Mouse (Mus musculus) layer of hippocampus, adult 9-10 months (tissue): Measurements from ENCODE around the gene Mapkap1.
"Not testable (repeated sequence)": the region's sequence is repeated elsewhere in the genome, so short reads cannot be mapped to it uniquely, and the experiment has no call there.

Experiments used
- DNase-seq: peaks from one replicate; pipeline ENCODE4 v3.0.0; 2022; ENCODE audit warnings: low spot score

Mapkap1 gene

GRCm38 (mm10) chr2:34432887-34433286, 26.3 kb downstream of the Mapkap1 start:
- not testable (repeated sequence) for DNase-seq

DNA sequence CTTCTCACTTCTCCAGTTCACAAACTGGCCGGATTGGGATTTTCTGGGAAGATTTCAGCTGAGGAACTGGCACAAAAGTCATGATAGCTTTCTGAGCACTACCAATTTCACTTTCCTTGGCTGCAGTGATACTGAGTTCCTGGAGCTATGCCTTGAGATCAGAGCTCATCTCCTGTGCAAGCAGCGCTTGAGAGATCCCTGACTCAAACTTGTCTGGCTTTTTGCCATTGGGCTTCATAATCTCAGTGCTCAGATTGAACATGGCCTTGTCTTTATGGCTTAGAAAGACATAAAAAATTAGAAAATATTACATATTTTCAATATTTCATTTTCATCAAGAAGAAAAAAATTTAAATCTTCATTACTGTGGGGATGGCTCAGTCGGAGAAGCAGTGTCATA, 29.8 kb downstream of the Mapkap1 start:
- DNase-seq = no peak

DNA sequence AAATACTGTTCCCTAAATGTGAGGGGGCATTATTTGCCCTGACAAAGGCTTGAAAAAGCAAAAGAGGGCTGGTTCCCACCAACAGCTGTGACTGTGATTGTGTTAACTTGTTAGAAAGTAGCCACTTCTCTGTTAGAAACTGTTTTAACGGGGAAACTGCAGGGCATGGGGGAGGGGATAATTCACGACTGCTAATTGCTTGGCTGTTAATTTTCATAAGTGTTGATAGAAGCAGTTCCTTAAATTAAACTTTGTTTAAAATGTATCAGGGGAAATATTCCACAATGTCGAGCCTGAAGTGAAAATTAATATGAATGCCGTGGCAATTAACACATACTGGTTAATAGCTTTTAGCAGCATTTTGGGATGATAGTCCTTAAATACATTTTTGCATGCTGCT, 42.2 kb downstream of the Mapkap1 start:
- DNase-seq = no peak

GRCm38 (mm10) chr2:34462490-34462889, 55.9 kb downstream of the Mapkap1 start:
- no peak for DNase-seq

DNA sequence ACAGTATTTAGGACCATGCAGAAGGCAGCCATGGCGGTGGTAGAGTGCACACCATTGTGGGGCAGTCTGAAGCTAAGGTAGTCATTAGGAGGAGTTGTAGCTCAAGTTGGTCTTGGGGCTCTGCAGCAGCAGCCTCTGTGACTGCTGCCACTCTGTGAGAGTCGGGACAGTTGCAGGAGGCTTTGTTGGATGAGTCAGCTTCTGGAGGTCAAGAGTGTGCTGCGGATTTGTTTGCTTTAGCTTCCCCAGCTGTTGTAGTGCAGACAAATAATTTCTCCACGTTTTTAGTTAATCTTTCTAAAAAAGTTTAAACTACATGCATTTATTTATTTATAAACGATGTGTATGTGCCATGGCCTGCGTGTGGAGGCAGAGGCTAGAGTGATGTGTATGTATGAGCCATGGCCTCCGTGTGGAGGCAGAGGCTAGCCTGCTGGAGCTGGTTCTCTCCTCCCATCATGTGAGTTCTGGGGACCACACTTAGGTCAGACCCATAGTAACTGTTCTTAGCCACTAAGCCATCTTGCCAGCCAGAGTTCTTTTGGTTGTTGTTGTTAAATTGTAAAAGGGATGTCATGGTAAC, 62.1 kb downstream of the Mapkap1 start:
- DNase-seq = no peak

GRCm38 (mm10) chr2:34469324-34469723, 62.8 kb downstream of the Mapkap1 start:
- DNase-seq = no peak

- no peak for DNase-seq
Measured at GRCm38 (mm10) chr2:34473775-34474174, 67.2 kb downstream of the Mapkap1 start.

DNA sequence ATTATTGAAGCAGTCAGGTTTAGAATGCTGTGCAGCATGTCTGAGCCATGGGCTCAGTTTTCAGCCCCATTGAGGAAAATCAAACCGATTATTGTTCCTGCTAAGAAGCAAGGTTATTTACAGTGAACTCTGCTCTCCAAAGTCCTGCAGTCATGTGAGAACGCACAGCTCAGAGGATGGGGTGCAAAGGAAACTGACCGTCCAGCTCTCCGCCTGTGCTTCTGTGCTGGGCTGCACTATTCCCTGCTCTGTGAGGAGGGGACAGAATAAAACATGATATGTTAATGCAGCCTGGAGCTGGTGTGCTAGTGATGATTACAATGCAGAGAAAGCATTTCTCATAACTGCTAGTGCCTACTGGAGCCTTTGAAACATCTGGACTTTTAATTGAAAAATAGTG, 74.8 kb downstream of the Mapkap1 start:
- no peak for DNase-seq

- DNase-seq = no peak
Measured at GRCm38 (mm10) chr2:34482102-34482501, 75.5 kb downstream of the Mapkap1 start.

GRCm38 (mm10) chr2:34482531-34482930, 76.0 kb downstream of the Mapkap1 start:
- no peak for DNase-seq

GRCm38 (mm10) chr2:34487281-34487680, 80.7 kb downstream of the Mapkap1 start:
- no peak for DNase-seq

- no peak for DNase-seq
Measured at GRCm38 (mm10) chr2:34503975-34504730, 97.6 kb downstream of the Mapkap1 start.

GRCm38 (mm10) chr2:34506162-34506561, 99.6 kb downstream of the Mapkap1 start:
- not testable (repeated sequence) for DNase-seq

DNA sequence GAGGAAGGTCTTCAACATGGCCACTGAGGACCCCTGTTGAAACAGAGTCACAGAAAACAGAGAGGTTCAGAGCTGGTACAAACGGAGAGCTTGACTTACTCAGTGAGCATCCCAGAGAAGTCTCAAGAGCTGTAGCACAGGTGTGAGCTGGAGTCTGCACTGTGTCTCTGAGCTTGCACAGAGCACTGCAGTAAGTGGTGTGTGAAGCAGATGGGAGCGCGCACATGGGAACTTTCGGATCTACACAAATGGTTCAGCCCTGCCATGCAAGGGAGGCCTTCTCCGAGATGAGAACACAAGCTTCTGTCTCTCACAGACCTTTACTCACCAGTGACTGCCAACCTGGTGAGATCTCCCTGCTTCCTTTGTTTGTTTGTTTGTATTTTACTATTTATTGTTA, 103.3 kb downstream of the Mapkap1 start:
- no peak for DNase-seq

DNA sequence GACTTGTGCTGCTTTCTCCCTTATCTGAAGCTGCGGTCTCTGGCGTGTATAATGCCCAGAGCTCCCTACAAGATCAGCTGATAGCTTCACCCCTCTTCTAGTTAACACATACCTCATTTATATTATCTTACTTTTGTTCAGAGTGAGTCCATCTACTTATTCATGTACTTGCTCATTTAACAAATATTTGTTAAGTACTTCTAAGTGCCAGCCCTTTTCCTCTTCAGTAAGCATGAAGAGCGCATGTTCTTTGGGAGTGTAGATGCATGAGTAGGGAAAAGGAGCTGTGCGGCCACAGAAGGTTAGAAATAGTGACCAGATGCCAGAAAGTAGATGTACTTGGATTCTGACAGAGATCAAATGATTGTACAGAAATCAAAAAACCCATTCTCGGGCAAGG, 108.7 kb downstream of the Mapkap1 start:
- DNase-seq = no peak

- no peak for DNase-seq
Measured at GRCm38 (mm10) chr2:34518083-34518482, 111.5 kb downstream of the Mapkap1 start.

DNA sequence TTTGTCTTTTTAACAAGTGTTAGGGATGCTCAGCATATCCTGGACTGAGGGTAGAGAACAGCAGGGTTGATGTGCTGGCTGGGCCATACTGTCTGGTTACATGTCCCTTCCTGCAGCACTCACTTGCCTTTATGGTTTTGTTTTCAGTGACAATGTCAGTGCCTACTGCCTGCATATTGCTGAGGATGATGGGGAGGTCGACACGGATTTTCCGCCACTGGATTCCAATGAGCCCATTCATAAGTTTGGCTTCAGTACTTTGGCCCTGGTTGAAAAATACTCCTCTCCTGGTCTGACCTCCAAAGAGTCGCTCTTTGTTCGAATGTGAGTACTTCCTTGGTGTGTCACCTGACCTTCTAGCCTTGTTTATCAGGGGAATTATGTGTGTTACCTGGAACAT, 112.0 kb downstream of the Mapkap1 start:
- DNase-seq = no peak

DNA sequence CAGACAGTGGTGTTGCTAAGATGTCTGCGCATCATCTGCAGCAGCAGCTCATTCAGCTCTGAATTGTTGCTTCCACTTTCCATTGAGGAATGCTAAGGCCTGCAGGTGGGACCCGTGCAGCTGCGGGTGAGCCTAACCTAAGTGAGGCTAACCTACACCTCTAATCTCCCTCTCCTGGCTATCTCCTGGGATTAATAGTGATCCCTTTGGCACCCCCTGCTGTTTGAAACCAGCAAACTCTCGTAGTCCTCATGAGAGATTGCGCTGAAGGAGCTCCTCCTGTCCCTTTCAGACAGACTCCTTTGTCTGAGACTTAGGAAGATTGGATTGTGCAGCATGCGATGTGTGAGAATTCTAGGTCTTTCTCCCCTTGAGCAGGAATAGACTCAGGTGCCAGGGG, 113.0 kb downstream of the Mapkap1 start:
- peak; percentile 31 for DNase-seq

DNA sequence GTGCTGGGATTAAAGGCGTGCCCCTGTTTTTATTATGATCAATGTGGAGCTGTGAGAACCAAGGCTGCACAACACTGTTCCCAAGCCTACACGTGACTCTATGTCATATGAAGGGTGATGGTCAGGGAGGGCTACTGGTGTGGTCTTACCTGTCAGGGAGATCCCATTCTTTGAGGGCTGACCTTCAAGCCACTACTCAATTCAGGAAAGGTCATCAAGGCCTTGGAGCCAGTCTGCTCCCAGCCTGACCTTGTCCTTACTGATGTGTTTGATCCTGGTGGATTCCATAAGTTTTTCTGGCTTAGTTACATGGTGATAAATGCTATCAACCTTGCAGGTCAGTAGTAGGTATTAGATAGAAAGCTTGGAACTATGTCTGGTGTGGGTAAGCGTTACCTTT, 114.8 kb downstream of the Mapkap1 start:
- DNase-seq = no peak

GRCm38 (mm10) chr2:34526527-34527371, 120.2 kb downstream of the Mapkap1 start:
- no peak for DNase-seq

- DNase-seq = no peak
Measured at GRCm38 (mm10) chr2:34528491-34528890, 121.9 kb downstream of the Mapkap1 start.

- no peak for DNase-seq
Measured at GRCm38 (mm10) chr2:34530042-34530441, 123.5 kb downstream of the Mapkap1 start.

DNA sequence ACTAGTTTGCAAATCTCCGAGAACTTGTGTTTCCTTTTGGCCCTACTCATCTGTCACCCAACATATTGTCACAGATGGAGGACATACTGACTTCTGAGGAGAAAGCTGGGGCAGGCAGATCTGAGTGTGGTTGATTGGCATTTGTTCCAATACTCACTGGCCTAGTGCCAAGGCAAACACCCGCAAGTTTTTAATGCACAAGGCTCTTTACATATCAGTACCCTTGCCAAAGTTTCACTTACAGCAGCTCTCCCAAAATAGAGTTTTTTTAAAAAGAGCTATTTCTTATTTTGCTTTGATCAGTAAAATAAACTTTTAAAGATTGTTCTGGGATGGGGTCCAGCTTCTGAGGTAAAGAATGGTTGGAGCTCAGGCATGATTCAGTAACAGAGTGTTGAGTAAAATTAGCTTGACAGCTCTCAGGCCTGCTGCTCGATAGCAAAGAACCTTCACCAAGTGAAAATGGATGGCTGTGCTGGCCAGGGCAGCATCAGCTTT, 125.3 kb downstream of the Mapkap1 start:
- peak; percentile 53 for DNase-seq
